Mouse (Mus musculus): ENCODE measurements around the gene Faah. TPM values are rescaled to one million over a fixed set of nuclear protein-coding genes. Genes with fewer than 3 reads are reported as not detected.

The Faah gene
- total and polyA plus RNA-seq, 3 experiments = 10.8 to 22.2 TPM; not detected in 1

DNA sequence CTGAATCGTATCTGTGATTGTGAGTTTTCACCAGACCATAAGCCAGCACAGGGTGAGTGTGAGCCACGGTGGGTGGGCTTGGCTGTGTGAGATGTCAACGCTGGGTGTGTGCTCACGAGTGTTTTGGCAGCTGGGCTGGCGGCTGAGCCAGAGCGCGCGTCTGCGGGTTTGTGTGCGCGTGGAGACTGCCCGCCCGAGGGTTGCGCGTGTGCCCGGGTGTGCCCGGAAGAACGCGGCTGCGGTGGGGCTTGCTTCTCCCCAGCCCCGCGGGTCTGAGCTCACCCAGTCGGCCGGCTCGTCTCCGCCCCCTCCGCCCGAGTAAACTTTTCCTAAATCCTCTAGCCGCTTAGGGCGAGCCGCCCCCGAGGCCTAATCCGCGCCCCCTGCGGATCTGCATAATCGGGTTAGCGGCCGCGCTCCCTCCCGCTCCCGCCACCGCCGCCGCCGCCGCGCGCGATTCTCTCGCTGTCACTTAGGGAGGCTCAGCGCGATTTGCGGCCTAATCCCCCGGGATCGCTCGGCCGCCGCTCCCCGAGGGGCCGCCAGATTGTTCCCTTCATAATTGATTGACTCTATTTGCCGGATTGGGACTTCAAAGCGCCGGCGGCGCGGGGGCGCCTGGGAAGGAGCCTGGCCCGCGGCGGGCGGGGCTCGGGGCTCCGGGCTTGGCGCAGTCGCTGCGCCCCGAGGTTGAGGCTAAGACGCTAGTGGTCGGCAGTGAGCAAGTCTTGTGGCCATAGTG is 54.9 kb downstream of the Faah start:
- Histone ChIP-seq H3K36me3 (ENCODE audit: control insufficient read depth in 1 of 2, insufficient read depth in 2 of 2, low read length in 2 of 2) (no peaks in the 10 kb centered on the region), H3K79me2 (ENCODE audit: control insufficient read depth, insufficient read depth, low read length, poor library complexity) (no peaks in the 10 kb centered on the region), H3K4me1 (ENCODE audit: control insufficient read depth in 1 of 2, insufficient read depth in 2 of 2, low read length in 2 of 2) (0 out of 4 replicates have a peak, but pooled peaks cover 0 to 6% of the 10 kb centered on the region in 2 experiments), H3K4me3 (ENCODE audit: control insufficient read depth in 1 of 2, insufficient read depth in 1 of 2, low read depth in 2 of 2, low read length in 2 of 2) (no peak overlapping the region), H3K9me3 (replicated peaks; ENCODE audit: insufficient read depth, low read length) (no peaks in the 10 kb centered on the region), H3K27ac (ENCODE audit: control insufficient read depth, low read depth, low read length) (no peak overlapping the region), H3K27me3 (ENCODE audit: control insufficient read depth in 1 of 2, insufficient read depth in 2 of 2, low read length in 2 of 2) (no peaks in the 10 kb centered on the region; a peak in 1 of 4 replicates), H3K9ac (ENCODE audit: control insufficient read depth, low read depth, low read length, poor library complexity, severe bottlenecking) (no peak overlapping the region)
- no peak for DNase-seq (ENCODE audit: low read depth, low spot score)
- TF ChIP-seq RAD21 (IDR thresholded peaks at IDR 0.05; ENCODE audit: low read depth, low read length) (no peak), MAFK (IDR thresholded peaks at IDR 0.05; ENCODE audit: borderline replicate concordance, low read depth, low read length) (no peak), MXI1 (IDR thresholded peaks at IDR 0.05; ENCODE audit: low read depth, low read length) (no peak), TAL1 (IDR thresholded peaks at IDR 0.05; ENCODE audit: low read length) (no peak), ZMIZ1 (IDR thresholded peaks at IDR 0.05; ENCODE audit: low read depth, low read length) (no peak), SMC3 (IDR thresholded peaks at IDR 0.05; ENCODE audit: low read depth, low read length) (no peak), CHD1 (IDR thresholded peaks at IDR 0.05; ENCODE audit: low read depth, low read length) (no peak), NRF1 (IDR thresholded peaks at IDR 0.05; ENCODE audit: insufficient read depth, low read depth, low read length, poor library complexity, severe bottlenecking) (no peak), EP300 (IDR thresholded peaks at IDR 0.05; ENCODE audit: low read depth in 1 of 2, low read length in 2 of 2) (no peak), MYC (IDR thresholded peaks at IDR 0.05; ENCODE audit: low read depth, low read length) (no peak), GATA1 (IDR thresholded peaks at IDR 0.05; ENCODE audit: low read depth, low read length) (no peak), POLR2AphosphoS5 (IDR thresholded peaks at IDR 0.05; ENCODE audit: borderline replicate concordance, low read depth, low read length) (no peak), MAZ (IDR thresholded peaks at IDR 0.05; ENCODE audit: low read depth, low read length) (no peak), NELFE (IDR thresholded peaks at IDR 0.05; ENCODE audit: low read depth, low read length) (no peak), TBP (IDR thresholded peaks at IDR 0.05; ENCODE audit: low read depth, low read length) (no peak), CTCF (IDR thresholded peaks at IDR 0.05 in 2 of 3, conservative IDR thresholded peaks at IDR 0.05 in 1 of 3; ENCODE audit: control insufficient read depth in 1 of 3, insufficient read depth in 1 of 3, low read depth in 2 of 3, low read length in 3 of 3, poor library complexity in 1 of 3, severe bottlenecking in 1 of 3) (no peak), JUND (IDR thresholded peaks at IDR 0.05; ENCODE audit: low read depth, low read length) (no peak), SIN3A (IDR thresholded peaks at IDR 0.05; ENCODE audit: low read length) (no peak)

GRCm38 (mm10) chr4:115961991-115962390 is 55.7 kb downstream of the Faah start:
- no peak for DNase-seq (ENCODE audit: low read depth, low spot score)
- no peak overlapping the region for H3K27ac ChIP-seq (ENCODE audit: control insufficient read depth, low read depth, low read length)
- no peak overlapping the region for H3K9ac ChIP-seq (ENCODE audit: control insufficient read depth, low read depth, low read length, poor library complexity, severe bottlenecking)
- no peaks in the 10 kb centered on the region; a peak in 1 of 4 replicates for H3K27me3 ChIP-seq (ENCODE audit: control insufficient read depth in 1 of 2, insufficient read depth in 2 of 2, low read length in 2 of 2)
- no peaks in the 10 kb centered on the region for H3K79me2 ChIP-seq (ENCODE audit: control insufficient read depth, insufficient read depth, low read length, poor library complexity)
- H3K4me1 ChIP-seq (ENCODE audit: control insufficient read depth in 1 of 2, insufficient read depth in 2 of 2, low read length in 2 of 2) = 0 out of 4 replicates have a peak, but pooled peaks cover 0 to 6% of the 10 kb centered on the region in 2 experiments
- H3K4me3 ChIP-seq (ENCODE audit: control insufficient read depth in 1 of 2, insufficient read depth in 1 of 2, low read depth in 2 of 2, low read length in 2 of 2) = no peak overlapping the region
- H3K9me3 ChIP-seq (replicated peaks; ENCODE audit: insufficient read depth, low read length) = no peaks in the 10 kb centered on the region
- no peaks in the 10 kb centered on the region for H3K36me3 ChIP-seq (ENCODE audit: control insufficient read depth in 1 of 2, insufficient read depth in 2 of 2, low read length in 2 of 2)
- no peak for TF ChIP-seq USF2 (IDR thresholded peaks at IDR 0.05; ENCODE audit: borderline replicate concordance in 1 of 2, insufficient read depth in 1 of 2, low read depth in 1 of 2, low read length in 2 of 2)
- no peak for TF ChIP-seq CHD1 (IDR thresholded peaks at IDR 0.05; ENCODE audit: low read depth, low read length)
- TF ChIP-seq MXI1 (IDR thresholded peaks at IDR 0.05; ENCODE audit: low read depth, low read length) = no peak
- TF ChIP-seq SMC3 (IDR thresholded peaks at IDR 0.05; ENCODE audit: low read depth, low read length) = no peak
- TF ChIP-seq JUND (IDR thresholded peaks at IDR 0.05; ENCODE audit: low read depth, low read length) = no peak
- no peak for TF ChIP-seq MYB (IDR thresholded peaks at IDR 0.05; ENCODE audit: low read depth, low read length)
- TF ChIP-seq ZKSCAN1 (IDR thresholded peaks at IDR 0.05; ENCODE audit: low read depth, low read length) = no peak
- TF ChIP-seq RAD21 (IDR thresholded peaks at IDR 0.05; ENCODE audit: low read depth, low read length) = no peak
- TF ChIP-seq E2F4 (IDR thresholded peaks at IDR 0.05; ENCODE audit: borderline replicate concordance, low read depth, low read length) = no peak
- TF ChIP-seq CHD2 (IDR thresholded peaks at IDR 0.05; ENCODE audit: low read length) = no peak
- no peak for TF ChIP-seq ZC3H11A (IDR thresholded peaks at IDR 0.05; ENCODE audit: low read depth, low read length)
- TF ChIP-seq NRF1 (IDR thresholded peaks at IDR 0.05; ENCODE audit: insufficient read depth, low read depth, low read length, poor library complexity, severe bottlenecking) = no peak
- no peak for TF ChIP-seq CTCF (IDR thresholded peaks at IDR 0.05 in 2 of 3, conservative IDR thresholded peaks at IDR 0.05 in 1 of 3; ENCODE audit: control insufficient read depth in 1 of 3, insufficient read depth in 1 of 3, low read depth in 2 of 3, low read length in 3 of 3, poor library complexity in 1 of 3, severe bottlenecking in 1 of 3)
- no peak for TF ChIP-seq NELFE (IDR thresholded peaks at IDR 0.05; ENCODE audit: low read depth, low read length)
- no peak for TF ChIP-seq ZNF384 (IDR thresholded peaks at IDR 0.05; ENCODE audit: low read depth, low read length)
- TF ChIP-seq POLR2AphosphoS5 (IDR thresholded peaks at IDR 0.05; ENCODE audit: borderline replicate concordance, low read depth, low read length) = no peak
- no peak for TF ChIP-seq POLR2AphosphoS2 (IDR thresholded peaks at IDR 0.05; ENCODE audit: low read length)
- TF ChIP-seq ETS1 (IDR thresholded peaks at IDR 0.05; ENCODE audit: low read depth, low read length) = no peak
- no peak for TF ChIP-seq SIN3A (IDR thresholded peaks at IDR 0.05; ENCODE audit: low read length)
